Mouse (Mus musculus): ENCODE data around the gene Gripap1. TPM values are rescaled to one million over a fixed set of nuclear protein-coding genes. Genes with fewer than 3 reads are reported as not detected.
A peak's percentile ranks its signal among the peaks of the same experiment; 100 is the strongest.

Gripap1 gene
- polyA plus RNA-seq, 1 experiment from 2014 or later: 22.1 TPM

- no peak for DNase-seq (ENCODE audit: low spot score)
- Histone ChIP-seq H3K4me1 (ENCODE audit: insufficient read depth, low read depth, low read length) (no peaks in the 10 kb centered on the region), H3K4me3 (ENCODE audit: low read depth, low read length) (peak overlapping the region; percentile 23), H3K27ac (ENCODE audit: low read length) (0 out of 2 replicates have a peak overlapping the region, but pooled peaks have one; percentile 62), H3K4me2 (replicated peaks; ENCODE audit: low read depth, low read length) (peak overlapping the region; percentile 59), H3K9ac (replicated peaks; ENCODE audit: low read depth) (no peak overlapping the region), H3K36me3 (ENCODE audit: insufficient read depth, low read length) (no peaks in the 10 kb centered on the region; the same call in 1 of the 2 replicates), H3K27me3 (replicated peaks; ENCODE audit: insufficient read depth, low read length) (no peaks in the 10 kb centered on the region), H3K9me3 (ENCODE audit: low read length) (no peaks in the 10 kb centered on the region)
- ATAC-seq: no peak
- 24% methylated on average over 8 of the region's 9 CpGs for WGBS
- TF ChIP-seq EP300 (IDR thresholded peaks at IDR 0.05) (no peak), CTCF (IDR thresholded peaks at IDR 0.05) (no peak)
Observed at GRCm38 (mm10) chrX:7764657-7765280, 24.8 kb upstream of the Gripap1 start.

DNA sequence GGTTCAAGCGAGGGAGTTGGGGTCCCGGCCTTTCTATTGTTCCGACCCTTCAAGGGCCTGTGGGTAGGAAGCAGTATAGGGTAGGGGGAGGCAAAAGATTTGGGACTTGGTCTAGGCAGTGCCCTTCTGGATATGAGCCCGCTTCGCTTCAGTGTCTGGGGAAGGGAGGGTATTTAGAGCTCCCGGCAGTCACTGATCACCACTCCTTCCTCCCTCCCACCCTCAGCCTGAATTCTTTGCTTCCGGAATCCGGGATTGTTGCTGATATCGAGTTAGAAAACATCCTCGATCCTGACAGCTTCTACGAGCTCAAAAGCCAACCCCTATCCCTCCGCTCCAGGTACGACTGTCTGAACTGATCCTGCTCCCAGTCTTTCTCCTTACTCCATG lies 24.3 kb upstream of the Gripap1 start:
- Histone ChIP-seq H3K36me3 (ENCODE audit: insufficient read depth, low read length) (no peaks in the 10 kb centered on the region; the same call in 1 of the 2 replicates), H3K9me3 (ENCODE audit: low read length) (no peaks in the 10 kb centered on the region), H3K9ac (replicated peaks; ENCODE audit: low read depth) (0 out of 2 replicates have a peak overlapping the region, but pooled peaks have one; percentile 32), H3K27me3 (replicated peaks; ENCODE audit: insufficient read depth, low read length) (no peaks in the 10 kb centered on the region), H3K4me1 (ENCODE audit: insufficient read depth, low read depth, low read length) (no peaks in the 10 kb centered on the region), H3K27ac (ENCODE audit: low read length) (peak overlapping the region; percentile 62), H3K4me2 (replicated peaks; ENCODE audit: low read depth, low read length) (peak overlapping the region; percentile 59), H3K4me3 (ENCODE audit: low read depth, low read length) (peak overlapping the region; percentile 23)
- ATAC-seq (no peak), DNase-seq (ENCODE audit: low spot score) (no peak)
- TF ChIP-seq CTCF (IDR thresholded peaks at IDR 0.05) (no peak), EP300 (IDR thresholded peaks at IDR 0.05) (no peak)
- WGBS: 25% methylated on average over 13 of the region's 13 CpGs

DNA sequence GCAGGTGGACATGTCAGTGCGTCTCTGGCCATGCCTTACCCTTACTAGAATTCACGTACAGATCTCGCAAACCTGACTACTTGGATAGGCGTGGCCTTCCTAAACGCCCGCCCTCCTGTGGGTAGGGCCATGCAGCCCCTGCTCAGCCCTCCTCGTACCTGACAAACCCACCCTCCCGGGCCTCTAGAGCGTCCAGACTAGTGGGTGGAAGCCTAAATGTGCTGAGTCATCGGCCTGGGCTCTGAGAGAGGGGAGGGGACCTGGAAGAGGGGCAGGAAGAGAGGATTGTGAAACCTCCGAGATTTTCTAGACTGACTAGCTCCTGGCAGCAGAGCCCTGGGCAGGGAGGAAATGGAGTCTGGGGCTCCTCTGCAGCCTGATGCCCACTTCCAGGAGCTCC lies 23.8 kb upstream of the Gripap1 start:
- H3K9ac ChIP-seq (replicated peaks; ENCODE audit: low read depth): 0 out of 2 replicates have a peak overlapping the region, but pooled peaks have one; percentile 32
- DNase-seq (ENCODE audit: low spot score) (peak; percentile 90), ATAC-seq (peak; percentile 71)

GRCm38 (mm10) chrX:7769302-7770017 lies 20.1 kb upstream of the Gripap1 start:
- no peaks in the 10 kb centered on the region; the same call in 1 of the 2 replicates for H3K36me3 ChIP-seq (ENCODE audit: insufficient read depth, low read length)
- WGBS: 84% methylated on average over 7 of the region's 7 CpGs
- no peaks in the 10 kb centered on the region for H3K27me3 ChIP-seq (replicated peaks; ENCODE audit: insufficient read depth, low read length)
- no peak overlapping the region for H3K27ac ChIP-seq (ENCODE audit: low read length)
- H3K4me1 ChIP-seq (ENCODE audit: insufficient read depth, low read depth, low read length): no peaks in the 10 kb centered on the region
- no peak overlapping the region for H3K9ac ChIP-seq (replicated peaks; ENCODE audit: low read depth)
- no peak for DNase-seq (ENCODE audit: low spot score)
- no peak for TF ChIP-seq CTCF (IDR thresholded peaks at IDR 0.05)
- TF ChIP-seq EP300 (IDR thresholded peaks at IDR 0.05): no peak
- H3K9me3 ChIP-seq (ENCODE audit: low read length): no peaks in the 10 kb centered on the region
- H3K4me3 ChIP-seq (ENCODE audit: low read depth, low read length): no peak overlapping the region
- no peak for ATAC-seq
- H3K4me2 ChIP-seq (replicated peaks; ENCODE audit: low read depth, low read length): no peak overlapping the region

More for the DNA sequence above, 23.8 kb upstream of the Gripap1 start:
- Histone ChIP-seq H3K9me3 (ENCODE audit: low read length) (no peaks in the 10 kb centered on the region), H3K4me2 (replicated peaks; ENCODE audit: low read depth, low read length) (peak overlapping the region; percentile 59), H3K4me3 (ENCODE audit: low read depth, low read length) (peak overlapping the region; percentile 23), H3K27me3 (replicated peaks; ENCODE audit: insufficient read depth, low read length) (no peaks in the 10 kb centered on the region), H3K36me3 (ENCODE audit: insufficient read depth, low read length) (no peaks in the 10 kb centered on the region; the same call in 1 of the 2 replicates), H3K27ac (ENCODE audit: low read length) (peak overlapping the region; percentile 62), H3K4me1 (ENCODE audit: insufficient read depth, low read depth, low read length) (no peaks in the 10 kb centered on the region)
- 8% methylated on average over 11 of the region's 11 CpGs for WGBS
- TF ChIP-seq CTCF (IDR thresholded peaks at IDR 0.05): no peak
- TF ChIP-seq EP300 (IDR thresholded peaks at IDR 0.05): no peak

- Histone ChIP-seq H3K4me3 (ENCODE audit: low read depth, low read length) (no peak overlapping the region), H3K27me3 (replicated peaks; ENCODE audit: insufficient read depth, low read length) (no peaks in the 10 kb centered on the region), H3K9me3 (ENCODE audit: low read length) (no peaks in the 10 kb centered on the region), H3K4me2 (replicated peaks; ENCODE audit: low read depth, low read length) (no peak overlapping the region), H3K9ac (replicated peaks; ENCODE audit: low read depth) (no peak overlapping the region), H3K27ac (ENCODE audit: low read length) (no peak overlapping the region), H3K4me1 (ENCODE audit: insufficient read depth, low read depth, low read length) (no peaks in the 10 kb centered on the region), H3K36me3 (ENCODE audit: insufficient read depth, low read length) (no peaks in the 10 kb centered on the region; the same call in 1 of the 2 replicates)
- TF ChIP-seq CTCF (IDR thresholded peaks at IDR 0.05) (peak; percentile 50), EP300 (IDR thresholded peaks at IDR 0.05) (no peak)
- WGBS: 61% methylated on average over 2 of the region's 2 CpGs
- ATAC-seq (no peak), DNase-seq (ENCODE audit: low spot score) (no peak)
Observed at GRCm38 (mm10) chrX:7772766-7773165, 16.8 kb upstream of the Gripap1 start.

- no peak for ATAC-seq
- no peaks in the 10 kb centered on the region for H3K36me3 ChIP-seq (ENCODE audit: insufficient read depth, low read length)
- no peak overlapping the region for H3K4me3 ChIP-seq (ENCODE audit: low read depth, low read length)
- no peaks in the 10 kb centered on the region for H3K4me1 ChIP-seq (ENCODE audit: insufficient read depth, low read depth, low read length)
- no peak for DNase-seq (ENCODE audit: low spot score)
- WGBS: 73% methylated on average over 9 of the region's 9 CpGs
- no peak for TF ChIP-seq CTCF (IDR thresholded peaks at IDR 0.05)
- no peak for TF ChIP-seq EP300 (IDR thresholded peaks at IDR 0.05)
- H3K4me2 ChIP-seq (replicated peaks; ENCODE audit: low read depth, low read length): no peak overlapping the region
- H3K27ac ChIP-seq (ENCODE audit: low read length): no peak overlapping the region
- H3K9ac ChIP-seq (replicated peaks; ENCODE audit: low read depth): no peak overlapping the region
- no peaks in the 10 kb centered on the region for H3K9me3 ChIP-seq (ENCODE audit: low read length)
- no peaks in the 10 kb centered on the region for H3K27me3 ChIP-seq (replicated peaks; ENCODE audit: insufficient read depth, low read length)
Observed at GRCm38 (mm10) chrX:7775501-7776205, 13.9 kb upstream of the Gripap1 start.

All from lung, postnatal 0 days (tissue).